Mouse (Mus musculus) liver, embryonic 15.5 days (tissue): Measurements from ENCODE around the gene Grhl3. TPM values are rescaled to one million over a fixed set of nuclear protein-coding genes. Genes with fewer than 3 reads are reported as not detected.
A peak's percentile ranks its signal among the peaks of the same experiment; 100 is the strongest.

ENCODE experiments used
- ATAC-seq: fragments of 200-750 bp; cut with Nextera tagmentation; 2 replicates; pipeline ENCODE4 v1.8.0; 2017; ENCODE audit warnings: moderate number of reproducible peaks, mild to moderate bottlenecking, moderate library complexity; ENCODE audit not compliant: insufficient read depth
- H3K27ac ChIP-seq: fragments of 300-500 bp; sonication (generic); replicated peaks from 2 replicates; pipeline ENCODE4 v1.5.1; 2015; ENCODE audit warnings: mild to moderate bottlenecking, inconsistent platforms
- H3K27me3 ChIP-seq: fragments of 300-500 bp; sonication (generic); 2 replicates; pipeline ENCODE4 v1.6.1; 2015; ENCODE audit warnings: mild to moderate bottlenecking, inconsistent platforms
- H3K36me3 ChIP-seq: fragments of 300-500 bp; sonication (generic); replicated peaks from 2 replicates; pipeline ENCODE4 v1.6.1; 2015; ENCODE audit warnings: moderate library complexity, mild to moderate bottlenecking, inconsistent platforms
- H3K4me1 ChIP-seq: fragments of 300-500 bp; sonication (generic); replicated peaks from 2 replicates; pipeline ENCODE4 v1.6.1; 2015; ENCODE audit warnings: inconsistent platforms
- H3K4me2 ChIP-seq: fragments of 300-500 bp; sonication (generic); 2 replicates; pipeline ENCODE4 v1.6.1; 2015; ENCODE audit warnings: moderate library complexity, mild to moderate bottlenecking, inconsistent platforms
- H3K4me3 ChIP-seq: fragments of 300-500 bp; sonication (generic); replicated peaks from 2 replicates; pipeline ENCODE4 v1.5.1; 2015; ENCODE audit warnings: mild to moderate bottlenecking, inconsistent platforms
- H3K9ac ChIP-seq: fragments of 300-500 bp; sonication (generic); 2 replicates; pipeline ENCODE4 v1.6.1; 2015; ENCODE audit warnings: moderate library complexity, mild to moderate bottlenecking, inconsistent platforms
- H3K9me3 ChIP-seq: fragments of 300-500 bp; sonication (generic); replicated peaks from 2 replicates; pipeline ENCODE4 v1.6.1; 2016; ENCODE audit warnings: inconsistent platforms
- WGBS: fragments of 180-500 bp; shearing (Covaris S2); methylation state at CpG from one replicate; pipeline ENCODE4 v1.1.7; 2015; ENCODE audit warnings: mixed read lengths; ENCODE audit not compliant: insufficient replicate concordance; 5-methylcytosine and 5-hydroxymethylcytosine counted together
- polyA plus RNA-seq: library from polyadenylated mRNA; unstranded; fragments of >200 nt; fragmentation: Nextera tagmentation; extraction: Ambion mirVana; gene quantifications from 2 replicates; pipeline ENCODE4 v1.2.1, GENCODE M21; 2015

The Grhl3 gene
- polyA plus RNA-seq, 1 experiment from 2014 or later, result 0.46 TPM

DNA sequence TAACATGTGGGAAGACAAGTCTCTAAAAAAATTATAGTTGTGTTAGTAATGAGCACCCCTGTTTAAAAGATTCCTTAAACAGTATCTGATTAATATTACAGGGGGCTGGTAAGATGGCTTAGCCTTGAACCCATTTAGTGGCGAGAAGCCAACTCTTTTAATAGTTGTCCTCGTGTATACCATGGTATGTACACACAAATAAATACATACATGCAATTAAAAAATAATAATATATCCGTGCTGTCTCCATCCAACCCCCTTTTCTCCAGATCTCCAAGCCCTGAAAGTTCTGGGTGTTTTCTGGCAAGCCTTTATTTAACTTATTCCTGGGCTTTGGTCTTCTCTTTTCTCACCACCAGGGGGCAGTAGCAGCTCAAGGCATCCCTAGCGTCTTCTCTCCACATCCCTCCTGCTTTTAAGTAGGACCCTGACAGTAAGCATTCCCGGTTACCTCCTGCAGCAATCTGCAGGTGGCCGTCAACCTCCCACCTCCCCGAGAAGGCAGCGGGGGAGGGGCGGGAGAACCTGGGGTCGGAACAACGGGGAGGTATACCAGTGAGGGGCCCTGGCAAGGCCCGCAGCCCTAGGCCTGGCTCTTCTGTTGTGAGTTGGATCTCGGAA is 64.9 kb downstream of the Grhl3 start:
- no peak for ATAC-seq
- Histone ChIP-seq H3K36me3 (no peaks in the 10 kb centered on the region), H3K27ac (no peak overlapping the region), H3K4me3 (no peak overlapping the region), H3K9ac (no peak overlapping the region), H3K4me2 (no peak overlapping the region), H3K9me3 (no peaks in the 10 kb centered on the region), H3K27me3 (peaks cover 7% of the 10 kb centered on the region; the same call in 1 of the 2 replicates), H3K4me1 (peaks cover 16% of the 10 kb centered on the region)
- 22% methylated on average over 13 of the region's 13 CpGs for WGBS

DNA sequence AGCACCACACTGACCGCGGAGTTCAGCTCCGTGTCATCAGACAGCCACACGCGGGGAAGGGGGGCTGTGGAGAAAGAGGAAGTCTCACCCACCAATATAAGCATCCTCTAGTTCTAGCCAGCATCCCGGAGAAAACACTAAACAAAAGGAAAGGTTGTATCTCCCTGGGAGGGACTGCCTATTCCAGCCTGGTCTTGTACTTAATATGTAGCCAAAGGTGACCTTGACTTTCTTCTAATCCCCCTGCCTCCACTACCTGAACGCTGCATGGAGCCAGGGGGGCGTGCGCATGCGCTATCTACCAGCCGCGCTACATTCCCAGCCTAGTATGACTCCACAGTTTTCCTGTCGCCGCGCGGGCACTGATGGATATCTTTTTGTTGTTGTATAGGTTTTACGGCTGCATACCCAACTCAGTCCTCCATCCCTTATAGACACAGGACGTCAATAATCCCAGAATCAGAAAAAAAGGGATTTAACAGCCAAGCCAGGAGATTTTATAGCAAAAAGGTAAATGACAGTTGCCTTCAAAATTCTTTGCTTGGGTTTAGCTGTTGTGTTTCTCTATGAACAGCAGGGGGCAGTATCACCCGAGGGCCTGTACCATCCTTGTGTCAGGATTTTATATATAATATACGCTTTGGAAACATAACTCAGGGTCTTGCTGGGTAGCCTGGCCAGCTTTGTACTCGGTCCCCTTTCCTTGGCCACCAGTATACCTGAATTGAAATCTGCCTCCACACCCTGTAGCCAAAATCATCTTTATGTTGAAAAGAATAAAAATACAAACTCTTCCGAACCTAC is 65.7 kb downstream of the Grhl3 start:
- peak; percentile 62 for ATAC-seq
- 8% methylated on average over 22 of the region's 22 CpGs for WGBS
- H3K4me1 ChIP-seq, result peaks cover 16% of the 10 kb centered on the region
- H3K27ac ChIP-seq, result no peak overlapping the region
- no peaks in the 10 kb centered on the region for H3K9me3 ChIP-seq
- peaks cover 7% of the 10 kb centered on the region; the same call in 1 of the 2 replicates for H3K27me3 ChIP-seq
- peak overlapping the region; percentile 67 for H3K4me2 ChIP-seq
- H3K36me3 ChIP-seq, result no peaks in the 10 kb centered on the region
- peak overlapping the region; percentile 45 for H3K9ac ChIP-seq
- H3K4me3 ChIP-seq, result peak overlapping the region; percentile 42

DNA sequence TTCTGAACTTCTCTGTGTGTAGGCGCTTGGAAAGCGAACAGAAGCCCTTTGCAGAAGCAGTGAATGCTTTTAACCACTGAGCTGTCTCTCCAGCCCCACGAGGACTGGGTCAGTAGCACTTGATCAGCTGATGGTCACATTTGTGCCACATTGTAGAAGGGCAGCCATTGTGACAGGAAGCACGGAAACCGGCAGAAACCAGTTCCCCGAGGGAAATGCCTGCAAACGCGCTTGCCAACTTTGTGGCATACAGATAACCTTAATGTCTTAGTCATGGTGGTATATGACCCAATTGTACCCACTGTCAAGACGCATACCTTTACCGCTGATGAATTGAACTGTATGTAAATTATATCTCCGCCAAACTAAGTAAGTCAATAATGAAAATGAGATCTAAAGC is 67.6 kb downstream of the Grhl3 start:
- no peak for ATAC-seq

DNA sequence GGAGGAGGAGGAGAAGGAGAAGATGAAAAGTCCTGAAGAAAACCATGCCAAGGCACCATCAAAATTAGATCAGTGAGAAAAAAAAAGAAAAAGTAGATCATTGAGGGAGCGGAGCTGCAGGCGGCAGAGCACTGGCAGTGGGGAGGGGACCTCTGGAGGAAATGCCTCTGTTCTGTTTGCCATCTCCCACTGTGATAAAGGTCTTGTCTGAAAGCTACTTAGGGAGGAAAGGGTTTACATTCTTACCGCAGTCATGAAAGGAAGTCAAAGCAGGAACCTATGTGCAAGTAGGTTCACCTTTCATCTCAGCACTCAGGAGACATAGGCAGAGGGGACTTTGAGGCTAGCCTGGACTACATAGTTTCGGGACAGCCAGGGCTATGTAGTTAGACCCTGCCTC is 71.8 kb downstream of the Grhl3 start:
- 34% methylated on average over 4 of the region's 4 CpGs for WGBS
- no peak overlapping the region for H3K9ac ChIP-seq

More for the DNA sequence above, 67.6 kb downstream of the Grhl3 start:
- H3K36me3 ChIP-seq, result no peaks in the 10 kb centered on the region
- 48% methylated on average over 11 of the region's 11 CpGs for WGBS
- H3K4me3 ChIP-seq, result no peak overlapping the region
- H3K9ac ChIP-seq, result no peak overlapping the region
- no peak overlapping the region for H3K4me2 ChIP-seq
- no peaks in the 10 kb centered on the region for H3K9me3 ChIP-seq
- no peak overlapping the region for H3K27ac ChIP-seq
- no peaks in the 10 kb centered on the region for H3K27me3 ChIP-seq
- peaks cover 16% of the 10 kb centered on the region for H3K4me1 ChIP-seq

DNA sequence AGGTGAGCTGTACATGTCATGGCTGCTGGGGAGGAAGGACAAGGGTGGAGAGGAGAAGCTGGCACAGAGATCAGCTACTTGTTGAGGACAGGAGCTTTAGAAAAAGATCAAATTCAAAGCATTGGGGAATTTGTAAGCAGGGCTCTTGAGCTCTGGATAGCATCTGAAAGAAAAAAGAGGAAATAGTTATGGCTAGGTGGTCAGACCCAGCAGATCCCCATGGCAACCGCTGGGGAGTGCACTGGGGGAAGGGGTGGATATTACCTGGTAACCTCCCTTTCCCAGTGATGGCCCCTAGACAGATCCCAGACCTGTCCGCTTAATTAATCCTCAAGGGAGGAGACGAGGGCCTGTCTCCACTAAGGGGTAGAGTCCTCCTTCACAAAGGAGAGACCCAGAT is 73.6 kb downstream of the Grhl3 start:
- H3K36me3 ChIP-seq, result no peaks in the 10 kb centered on the region
- no peak overlapping the region for H3K27ac ChIP-seq
- peaks cover 20% of the 10 kb centered on the region for H3K4me1 ChIP-seq
- no peak overlapping the region for H3K4me3 ChIP-seq
- 61% methylated on average over 3 of the region's 3 CpGs for WGBS
- H3K27me3 ChIP-seq, result no peaks in the 10 kb centered on the region
- no peak for ATAC-seq
- no peak overlapping the region for H3K9ac ChIP-seq
- no peaks in the 10 kb centered on the region for H3K9me3 ChIP-seq
- H3K4me2 ChIP-seq, result no peak overlapping the region

More for the DNA sequence above, 71.8 kb downstream of the Grhl3 start:
- Histone ChIP-seq H3K4me3 (no peak overlapping the region), H3K4me2 (no peak overlapping the region), H3K9me3 (no peaks in the 10 kb centered on the region), H3K27ac (no peak overlapping the region), H3K36me3 (no peaks in the 10 kb centered on the region), H3K4me1 (0 out of 2 replicates have a peak, but pooled peaks cover 8% of the 10 kb centered on the region), H3K27me3 (no peaks in the 10 kb centered on the region)
- no peak for ATAC-seq

DNA sequence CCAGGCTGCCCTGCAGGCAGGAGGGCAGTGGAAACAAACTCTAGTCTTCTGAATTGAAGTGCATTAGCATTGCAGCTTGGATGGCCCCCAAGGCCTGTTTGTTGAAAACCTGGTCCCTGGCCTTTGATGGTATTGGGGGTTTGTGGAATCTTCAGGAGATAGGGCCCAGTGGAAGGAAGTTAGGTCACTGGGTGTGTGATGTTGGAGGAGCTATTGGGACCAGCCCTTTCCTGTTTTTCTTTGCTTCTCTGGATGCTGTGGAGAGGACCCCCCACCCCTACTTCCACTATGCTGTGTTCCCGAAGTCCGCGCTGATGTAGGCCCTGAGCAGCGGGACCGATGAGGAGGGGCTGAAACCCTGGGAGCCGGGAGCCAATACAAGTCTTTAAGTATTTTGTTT is 75.3 kb downstream of the Grhl3 start:
- no peaks in the 10 kb centered on the region for H3K36me3 ChIP-seq
- H3K4me3 ChIP-seq, result no peak overlapping the region
- no peak for ATAC-seq
- no peak overlapping the region for H3K9ac ChIP-seq
- peaks cover 30% of the 10 kb centered on the region for H3K4me1 ChIP-seq
- WGBS, result 77% methylated on average over 6 of the region's 6 CpGs
- H3K9me3 ChIP-seq, result no peaks in the 10 kb centered on the region
- H3K4me2 ChIP-seq, result no peak overlapping the region
- H3K27ac ChIP-seq, result no peak overlapping the region
- no peaks in the 10 kb centered on the region for H3K27me3 ChIP-seq

DNA sequence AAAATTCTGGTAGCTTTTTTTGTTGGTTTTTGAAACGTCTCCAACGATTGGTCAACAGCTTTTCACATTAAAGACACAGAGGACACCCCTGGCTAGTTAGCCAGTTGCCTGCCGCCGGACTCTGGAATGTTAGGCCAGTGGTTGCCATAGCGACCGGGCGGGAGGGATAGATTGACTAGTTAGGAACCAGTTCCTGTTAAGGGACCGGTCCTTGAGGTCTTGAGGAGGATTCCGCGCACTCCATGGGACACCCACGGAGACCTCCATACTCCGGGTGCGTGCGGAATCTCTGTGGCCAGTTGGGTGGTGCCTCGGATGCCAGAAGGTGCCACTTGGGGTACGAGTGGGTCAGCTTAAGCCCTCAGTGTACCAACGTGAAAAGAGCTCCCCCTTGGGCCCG is 77.6 kb downstream of the Grhl3 start:
- peak overlapping the region; percentile 76 for H3K4me3 ChIP-seq
- no peaks in the 10 kb centered on the region for H3K9me3 ChIP-seq
- H3K9ac ChIP-seq, result no peak overlapping the region
- peaks cover 1% of the 10 kb centered on the region; the same call in 1 of the 2 replicates for H3K36me3 ChIP-seq
- 45% methylated on average over 18 of the region's 18 CpGs for WGBS
- peak overlapping the region; percentile 91 for H3K4me2 ChIP-seq
- no peak for ATAC-seq
- H3K27ac ChIP-seq, result no peak overlapping the region
- H3K27me3 ChIP-seq, result no peaks in the 10 kb centered on the region
- peaks cover 36% of the 10 kb centered on the region for H3K4me1 ChIP-seq

DNA sequence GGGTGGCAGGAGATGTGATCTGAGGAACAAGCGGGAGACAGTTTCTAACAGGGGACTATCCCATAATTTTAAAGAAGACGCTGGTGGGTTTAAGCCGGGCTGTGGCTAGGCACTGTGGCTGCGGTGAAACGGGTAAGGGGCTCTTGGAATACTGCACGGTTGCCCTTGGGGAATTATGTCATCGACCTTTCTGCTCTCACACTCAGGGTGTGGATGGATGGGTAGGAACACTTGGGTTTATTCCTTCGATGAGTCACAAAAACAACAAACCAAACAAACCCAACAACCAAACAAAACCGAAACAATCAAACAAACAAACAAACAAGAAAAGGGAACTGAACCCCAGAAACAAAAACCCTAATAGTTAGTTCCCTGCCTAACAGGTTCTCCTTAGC is 78.0 kb downstream of the Grhl3 start:
- Histone ChIP-seq H3K4me2 (peak overlapping the region; percentile 91), H3K27ac (no peak overlapping the region), H3K4me3 (peak overlapping the region; percentile 76), H3K9me3 (no peaks in the 10 kb centered on the region), H3K36me3 (peaks cover 5% of the 10 kb centered on the region), H3K27me3 (no peaks in the 10 kb centered on the region), H3K4me1 (peaks cover 36% of the 10 kb centered on the region), H3K9ac (peak overlapping the region; percentile 67; the same call in 1 of the 2 replicates)
- ATAC-seq, result no peak
- WGBS, result 22% methylated on average over 9 of the region's 9 CpGs

DNA sequence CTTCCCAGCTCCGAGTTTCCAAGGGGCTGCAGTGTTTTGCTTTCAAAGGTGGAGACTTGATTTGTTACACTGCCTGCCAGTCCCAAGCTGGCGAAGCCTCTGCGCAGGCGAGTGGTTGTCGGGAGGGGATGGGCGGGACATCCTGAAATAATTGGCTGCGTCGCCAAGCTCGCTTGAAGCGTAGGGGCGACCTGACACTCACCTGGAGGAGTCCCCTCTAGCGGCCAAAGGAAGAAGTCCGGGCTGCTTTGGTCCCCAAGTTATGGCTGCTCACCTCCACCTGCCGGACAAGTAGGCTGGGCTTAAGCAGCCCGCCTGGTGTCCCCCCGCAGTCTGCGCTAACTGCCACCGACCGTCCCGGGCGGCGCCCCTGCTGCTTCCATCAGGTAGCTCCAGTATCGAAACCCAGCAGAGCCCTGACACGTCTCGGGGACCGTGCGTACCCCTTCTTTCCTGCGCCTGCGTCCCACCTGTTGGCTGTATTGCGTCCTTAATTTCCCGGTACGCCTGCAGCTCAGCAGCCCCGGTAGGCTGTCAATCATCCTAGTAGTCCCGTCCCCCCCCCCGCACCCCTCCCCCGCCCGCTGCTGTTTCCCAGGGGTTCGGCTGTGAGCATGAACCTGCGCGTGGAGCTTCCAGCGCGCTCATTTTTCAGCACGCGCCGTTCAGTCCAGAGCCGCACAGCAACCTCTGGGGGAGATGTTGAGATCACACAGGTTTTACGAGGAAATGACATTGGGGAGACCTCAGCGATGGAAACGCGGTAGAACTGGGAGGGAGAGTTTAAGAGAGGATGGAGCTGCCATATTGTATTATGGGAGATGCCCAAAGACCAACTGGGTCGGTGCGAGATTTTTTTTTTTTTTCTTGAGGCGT is 78.7 kb downstream of the Grhl3 start, which contains the start of the genes Stpg1 and Nipal3:
Gene Stpg1 (plus strand): TSS at position 270 of the 876 bp plus-strand sequence.
Gene Nipal3 (minus strand): TSS at position 518 of the 876 bp plus-strand sequence.
- WGBS, result under 1% methylated on average over 53 of the region's 53 CpGs

DNA sequence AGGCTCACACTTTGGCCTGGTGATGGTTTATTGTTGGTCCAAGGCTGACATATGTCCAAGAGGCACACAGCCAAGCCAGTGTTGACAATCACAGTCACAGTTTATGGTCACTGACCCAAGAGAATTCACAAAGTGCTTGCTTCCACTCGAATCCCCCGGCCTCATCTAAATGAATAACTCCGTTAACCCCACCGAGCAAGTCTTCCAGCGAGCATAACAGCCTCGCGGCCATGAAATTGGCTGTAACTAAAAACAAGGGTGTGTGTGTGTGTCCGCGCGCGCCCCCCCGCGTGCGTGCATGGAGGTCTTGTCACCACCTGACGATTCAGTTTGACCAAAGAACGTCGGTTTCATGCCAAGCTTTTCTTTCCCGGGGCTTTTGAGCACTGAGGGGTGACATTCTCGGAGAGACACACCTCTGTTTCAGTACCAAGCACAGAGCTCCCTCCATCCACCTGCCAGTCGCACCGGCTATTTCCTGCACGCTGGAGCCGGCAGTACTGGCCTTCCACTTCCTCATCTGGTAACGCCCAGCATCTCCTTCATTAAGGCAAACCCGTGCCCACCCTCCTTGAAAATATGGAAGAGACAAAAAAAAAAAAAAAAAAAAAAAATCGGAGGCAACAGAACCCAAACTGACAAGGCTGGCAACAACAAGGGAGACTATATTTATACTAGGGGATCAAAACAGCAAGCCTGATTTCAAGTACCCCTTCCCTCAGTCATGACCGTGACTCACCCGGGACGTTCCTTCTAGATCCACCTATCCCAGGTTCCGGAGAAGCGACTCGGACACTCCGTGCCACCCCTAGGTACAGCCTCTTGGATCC is 79.5 kb downstream of the Grhl3 start:
- Histone ChIP-seq H3K4me3 (peak overlapping the region; percentile 76), H3K4me2 (peak overlapping the region; percentile 91), H3K9ac (peak overlapping the region; percentile 67), H3K27me3 (no peaks in the 10 kb centered on the region), H3K4me1 (peaks cover 32% of the 10 kb centered on the region), H3K36me3 (peaks cover 17% of the 10 kb centered on the region), H3K27ac (peak overlapping the region; percentile 69), H3K9me3 (no peaks in the 10 kb centered on the region)
- WGBS, result 3% methylated on average over 33 of the region's 33 CpGs
- ATAC-seq, result peak; percentile 33

More for the DNA sequence above, 78.7 kb downstream of the Grhl3 start, which contains the start of the genes Stpg1 and Nipal3:
- ATAC-seq, result peak; percentile 99
- H3K9me3 ChIP-seq, result no peaks in the 10 kb centered on the region
- H3K9ac ChIP-seq, result peak within 1 kb of the TSS; percentile 67
- peak within 1 kb of the TSS; percentile 69 for H3K27ac ChIP-seq
- H3K27me3 ChIP-seq, result no peaks in the 10 kb centered on the region
- peaks cover 36% of the 10 kb centered on the region for H3K4me1 ChIP-seq
- H3K4me3 ChIP-seq, result peak within 1 kb of the TSS; percentile 76
- H3K36me3 ChIP-seq, result peaks cover 12% of the 10 kb centered on the region
- peak within 1 kb of the TSS; percentile 91 for H3K4me2 ChIP-seq
